Mouse (Mus musculus): ENCODE results near the gene Gm10073.

Gm10073 gene

GRCm38 (mm10) chr8:106588443-106589431 lies 15.5 kb upstream of the Gm10073 start:
- Histone ChIP-seq H3K4me3 (replicated peaks; ENCODE audit: low read length) (no peak overlapping the region), H3K4me1 (replicated peaks; ENCODE audit: low read depth, low read length) (peaks cover 20% of the 10 kb centered on the region), H3K36me3 (ENCODE audit: insufficient read depth, low read length) (no peaks in the 10 kb centered on the region), H3K27me3 (ENCODE audit: insufficient read depth, low read length) (no peaks in the 10 kb centered on the region), H3K9me3 (ENCODE audit: low read length) (peaks cover 8% of the 10 kb centered on the region)
- TF ChIP-seq POU5F1 (IDR thresholded peaks at IDR 0.05; ENCODE audit: borderline replicate concordance, low read length) = no peak

GRCm38 (mm10) chr8:106586896-106587295 lies 13.6 kb upstream of the Gm10073 start:
- H3K4me3 ChIP-seq (replicated peaks; ENCODE audit: low read length) = no peak overlapping the region
- H3K4me1 ChIP-seq (replicated peaks; ENCODE audit: low read depth, low read length) = peaks cover 18% of the 10 kb centered on the region
- H3K9me3 ChIP-seq (ENCODE audit: low read length) = peaks cover 7% of the 10 kb centered on the region; the same call in 1 of the 2 replicates
- no peaks in the 10 kb centered on the region for H3K36me3 ChIP-seq (ENCODE audit: insufficient read depth, low read length)
- peaks cover 5% of the 10 kb centered on the region; the same call in 1 of the 2 replicates for H3K27me3 ChIP-seq (ENCODE audit: insufficient read depth, low read length)
- no peak for TF ChIP-seq POU5F1 (IDR thresholded peaks at IDR 0.05; ENCODE audit: borderline replicate concordance, low read length)
- TF ChIP-seq CTCF (conservative IDR thresholded peaks at IDR 0.05; ENCODE audit: low read length) = no peak
- no peak for TF ChIP-seq NANOG (IDR thresholded peaks at IDR 0.05; ENCODE audit: borderline replicate concordance, low read length)

GRCm38 (mm10) chr8:106585671-106586037 lies 12.4 kb upstream of the Gm10073 start:
- Histone ChIP-seq H3K36me3 (ENCODE audit: insufficient read depth, low read length) (no peaks in the 10 kb centered on the region), H3K4me3 (replicated peaks; ENCODE audit: low read length) (no peak overlapping the region), H3K9me3 (ENCODE audit: low read length) (peaks cover 3% of the 10 kb centered on the region; the same call in 1 of the 2 replicates), H3K27me3 (ENCODE audit: insufficient read depth, low read length) (peaks cover 5% of the 10 kb centered on the region; the same call in 1 of the 2 replicates), H3K4me1 (replicated peaks; ENCODE audit: low read depth, low read length) (peaks cover 23% of the 10 kb centered on the region)
- no peak for TF ChIP-seq NANOG (IDR thresholded peaks at IDR 0.05; ENCODE audit: borderline replicate concordance, low read length)
- TF ChIP-seq CTCF (conservative IDR thresholded peaks at IDR 0.05; ENCODE audit: low read length) = no peak
- TF ChIP-seq POU5F1 (IDR thresholded peaks at IDR 0.05; ENCODE audit: borderline replicate concordance, low read length) = no peak

- H3K4me1 ChIP-seq (replicated peaks; ENCODE audit: low read depth, low read length) = peaks cover 23% of the 10 kb centered on the region
- no peak overlapping the region for H3K4me3 ChIP-seq (replicated peaks; ENCODE audit: low read length)
- peaks cover 5% of the 10 kb centered on the region; the same call in 1 of the 2 replicates for H3K27me3 ChIP-seq (ENCODE audit: insufficient read depth, low read length)
- H3K9me3 ChIP-seq (ENCODE audit: low read length) = peaks cover 3% of the 10 kb centered on the region; the same call in 1 of the 2 replicates
- no peak for TF ChIP-seq POU5F1 (IDR thresholded peaks at IDR 0.05; ENCODE audit: borderline replicate concordance, low read length)
- TF ChIP-seq NANOG (IDR thresholded peaks at IDR 0.05; ENCODE audit: borderline replicate concordance, low read length) = no peak
- TF ChIP-seq CTCF (conservative IDR thresholded peaks at IDR 0.05; ENCODE audit: low read length) = no peak
- H3K36me3 ChIP-seq (ENCODE audit: insufficient read depth, low read length) = no peaks in the 10 kb centered on the region
Observed at GRCm38 (mm10) chr8:106584942-106585670, 11.8 kb upstream of the Gm10073 start.

GRCm38 (mm10) chr8:106581344-106582088 lies 8.3 kb upstream of the Gm10073 start:
- Histone ChIP-seq H3K9me3 (ENCODE audit: low read length) (peaks cover 3% of the 10 kb centered on the region; the same call in 1 of the 2 replicates), H3K36me3 (ENCODE audit: insufficient read depth, low read length) (no peaks in the 10 kb centered on the region), H3K4me3 (replicated peaks; ENCODE audit: low read length) (no peak overlapping the region), H3K27me3 (ENCODE audit: insufficient read depth, low read length) (peaks cover 7% of the 10 kb centered on the region; the same call in 1 of the 2 replicates), H3K4me1 (replicated peaks; ENCODE audit: low read depth, low read length) (peaks cover 27% of the 10 kb centered on the region)
- TF ChIP-seq POU5F1 (IDR thresholded peaks at IDR 0.05; ENCODE audit: borderline replicate concordance, low read length) (no peak), NANOG (IDR thresholded peaks at IDR 0.05; ENCODE audit: borderline replicate concordance, low read length) (no peak), CTCF (conservative IDR thresholded peaks at IDR 0.05; ENCODE audit: low read length) (no peak)

- no peak for TF ChIP-seq NANOG (IDR thresholded peaks at IDR 0.05; ENCODE audit: borderline replicate concordance, low read length)
- no peak for TF ChIP-seq POU5F1 (IDR thresholded peaks at IDR 0.05; ENCODE audit: borderline replicate concordance, low read length)
- no peak for TF ChIP-seq CTCF (conservative IDR thresholded peaks at IDR 0.05; ENCODE audit: low read length)
Observed at GRCm38 (mm10) chr8:106579510-106579909, 6.2 kb upstream of the Gm10073 start.

GRCm38 (mm10) chr8:106576849-106577555 lies 3.7 kb upstream of the Gm10073 start:
- H3K4me3 ChIP-seq (replicated peaks; ENCODE audit: low read length) = no peak overlapping the region
- H3K9me3 ChIP-seq (ENCODE audit: low read length) = no peaks in the 10 kb centered on the region
- TF ChIP-seq POU5F1 (IDR thresholded peaks at IDR 0.05; ENCODE audit: borderline replicate concordance, low read length) = no peak
- no peak for TF ChIP-seq CTCF (conservative IDR thresholded peaks at IDR 0.05; ENCODE audit: low read length)
- no peak for TF ChIP-seq NANOG (IDR thresholded peaks at IDR 0.05; ENCODE audit: borderline replicate concordance, low read length)
- peaks cover 5% of the 10 kb centered on the region; the same call in 1 of the 2 replicates for H3K27me3 ChIP-seq (ENCODE audit: insufficient read depth, low read length)
- H3K36me3 ChIP-seq (ENCODE audit: insufficient read depth, low read length) = no peaks in the 10 kb centered on the region
- peaks cover 17% of the 10 kb centered on the region for H3K4me1 ChIP-seq (replicated peaks; ENCODE audit: low read depth, low read length)

More at GRCm38 (mm10) chr8:106579510-106579909, 6.2 kb upstream of the Gm10073 start:
- peaks cover 17% of the 10 kb centered on the region for H3K4me1 ChIP-seq (replicated peaks; ENCODE audit: low read depth, low read length)
- peaks cover 3% of the 10 kb centered on the region; the same call in 1 of the 2 replicates for H3K9me3 ChIP-seq (ENCODE audit: low read length)
- H3K27me3 ChIP-seq (ENCODE audit: insufficient read depth, low read length) = peaks cover 7% of the 10 kb centered on the region; the same call in 1 of the 2 replicates
- H3K36me3 ChIP-seq (ENCODE audit: insufficient read depth, low read length) = no peaks in the 10 kb centered on the region
- no peak overlapping the region for H3K4me3 ChIP-seq (replicated peaks; ENCODE audit: low read length)
